Mouse (Mus musculus) heart, postnatal 0 days (tissue): ENCODE data around the gene Kdm4d.

Experiments
- CTCF ChIP-seq: IDR thresholded peaks from 2 replicates; pipeline ENCODE4 v1.5.1; 2016; ENCODE audit warnings: antibody characterized with exemption, control low read depth, low read depth
- EP300 ChIP-seq: IDR thresholded peaks from 2 replicates; pipeline ENCODE4 v1.6.1; 2016; ENCODE audit warnings: antibody characterized with exemption, low read depth

GRCm38 (mm10) chr9:14521695-14522094 is 21.4 kb upstream of the Kdm4d start:
- TF ChIP-seq CTCF (no peak), EP300 (no peak)
